37 mouse cellular contexts compared by ENCODE assay signal in the genomic region with DNA sequence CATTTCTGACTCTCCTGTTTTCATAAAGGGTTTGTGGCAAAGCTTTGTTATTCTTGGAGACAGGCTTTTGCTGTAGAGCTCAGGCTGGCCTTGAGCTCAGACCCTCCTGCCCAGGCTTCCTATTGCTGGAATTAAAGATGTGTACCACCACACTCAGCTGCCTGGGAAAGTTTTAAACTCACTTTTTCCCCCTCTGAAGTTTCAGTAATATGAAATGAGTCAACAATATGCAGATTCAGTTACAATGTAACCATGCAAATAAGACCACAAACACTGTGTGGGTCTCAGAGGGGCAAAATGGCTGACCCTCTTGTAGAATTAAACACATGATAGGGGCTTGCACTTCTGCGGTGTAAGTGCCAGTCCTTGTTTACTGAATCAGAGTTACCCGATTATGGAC. TPM values are rescaled to one million over a fixed set of nuclear protein-coding genes. Genes with fewer than 3 reads are reported as not detected.
A peak's percentile ranks its signal among the peaks of the same experiment; 100 is the strongest.
DNase-seq lines count a peak whose midpoint lies in the region; ATAC-seq and TF ChIP-seq lines count a peak whose summit lies in the region.
"Had no signal": no experiment of that assay in that cellular context is flagged by ENCODE, and none has a peak within 500 bp of the region (broad histone marks: within the 10 kb centered on the region; RNA-seq: fewer than 3 reads in every experiment).

No protein-coding gene starts in this region.

- no peaks in the 10 kb centered on the region for H3K9me3 ChIP-seq in kidney, embryonic 15.5 days (replicated peaks)
- H3K9me3 ChIP-seq in MEL (replicated peaks; ENCODE audit: insufficient read depth, low read length): no peaks in the 10 kb centered on the region
- H3K9me3 ChIP-seq in liver, embryonic 13.5 days (replicated peaks): no peaks in the 10 kb centered on the region
- no peaks in the 10 kb centered on the region for H3K9me3 ChIP-seq in stomach, embryonic 16.5 days (replicated peaks; ENCODE audit: control insufficient read depth, low read length)
- no peaks in the 10 kb centered on the region for H3K9me3 ChIP-seq in midbrain, embryonic 16.5 days (replicated peaks; ENCODE audit: control insufficient read depth, low read length, poor library complexity, severe bottlenecking)
- H3K9me3 ChIP-seq: heart, embryonic 10.5 days; limb, embryonic 12.5 days; liver, embryonic 15.5 days; lung, embryonic 15.5 days; midbrain, embryonic 10.5 days; neural tube, embryonic 12.5 days had no signal

- DNase-seq in kidney, adult 18-20 months: no peak
- no peak for DNase-seq in MEL (ENCODE audit: low read depth, low spot score)
- DNase-seq in liver, embryonic 13.5 days: no peak
- DNase-seq in embryo, embryonic 10 days (ENCODE audit: low spot score): no peak
- DNase-seq: adrenal gland, adult 2 months; adrenal gland, postnatal 36 days; cerebellum, adult 18-20 months; cerebellum, postnatal 10 days; gastrocnemius, postnatal 14 days; kidney, adult 9 months; kidney, postnatal 36 days; right cerebral cortex, postnatal 4 days; thymus, adult 2 months; thymus, postnatal 4 days had no signal

- no peak for ATAC-seq in kidney, embryonic 15.5 days (replicated peaks; ENCODE audit: low FRiP score)
- ATAC-seq in liver, embryonic 13.5 days (ENCODE audit: low read depth): no peak
- ATAC-seq in stomach, embryonic 16.5 days (ENCODE audit: insufficient read depth, low FRiP score): no peak
- no peak for ATAC-seq in midbrain, embryonic 16.5 days
- ATAC-seq: forebrain, embryonic 16.5 days had no signal

- no peak overlapping the region for H3K9ac ChIP-seq in kidney, embryonic 15.5 days
- H3K9ac ChIP-seq in MEL (ENCODE audit: control insufficient read depth, low read depth, low read length, poor library complexity, severe bottlenecking): no peak overlapping the region
- no peak overlapping the region for H3K9ac ChIP-seq in liver, embryonic 13.5 days
- no peak overlapping the region for H3K9ac ChIP-seq in stomach, embryonic 16.5 days (ENCODE audit: low read length)
- no peak overlapping the region for H3K9ac ChIP-seq in midbrain, embryonic 16.5 days (ENCODE audit: low read depth, low read length)
- H3K9ac ChIP-seq: hindbrain, embryonic 14.5 days; limb, embryonic 12.5 days; liver, embryonic 15.5 days; lung, embryonic 15.5 days; neural tube, embryonic 12.5 days had no signal

- no peaks in the 10 kb centered on the region for H3K79me2 ChIP-seq in MEL (ENCODE audit: control insufficient read depth, insufficient read depth, low read length, poor library complexity)

- TF ChIP-seq RAD21 in MEL (IDR thresholded peaks at IDR 0.05; ENCODE audit: low read depth, low read length): no peak

- WGBS in kidney, embryonic 15.5 days: 56% methylated on average over 2 of the region's 2 CpGs
- WGBS in liver, embryonic 13.5 days (ENCODE audit: insufficient replicate concordance): 67% methylated on average over 2 of the region's 2 CpGs
- WGBS in stomach, embryonic 16.5 days: 39% methylated on average over 2 of the region's 2 CpGs
- WGBS in midbrain, embryonic 16.5 days: 78% methylated on average over 2 of the region's 2 CpGs

- no peak overlapping the region for H3K4me3 ChIP-seq in kidney, embryonic 15.5 days (replicated peaks)
- H3K4me3 ChIP-seq in MEL (ENCODE audit: control insufficient read depth in 1 of 2, insufficient read depth in 1 of 2, low read depth in 2 of 2, low read length in 2 of 2): no peak overlapping the region
- no peak overlapping the region for H3K4me3 ChIP-seq in liver, embryonic 13.5 days (replicated peaks)
- H3K4me3 ChIP-seq in stomach, embryonic 16.5 days (replicated peaks; ENCODE audit: low read length): no peak overlapping the region
- H3K4me3 ChIP-seq in midbrain, embryonic 16.5 days (ENCODE audit: low read depth, low read length): no peak overlapping the region
- H3K4me3 ChIP-seq: erythroblast, embryonic 14.5 days; heart, embryonic 10.5 days; layer of hippocampus, adult 2 months; left cerebral cortex, adult 2 months; limb, embryonic 12.5 days; liver, embryonic 15.5 days; lung, embryonic 15.5 days; midbrain, embryonic 10.5 days; myocyte; neural tube, embryonic 12.5 days had no signal

- no peak for TF ChIP-seq CTCF in MEL (IDR thresholded peaks at IDR 0.05 in 2 of 3, conservative IDR thresholded peaks at IDR 0.05 in 1 of 3; ENCODE audit: control insufficient read depth in 1 of 3, insufficient read depth in 1 of 3, low read depth in 2 of 3, low read length in 3 of 3, poor library complexity in 1 of 3, severe bottlenecking in 1 of 3)

- no peak for TF ChIP-seq EP300 in MEL (IDR thresholded peaks at IDR 0.05; ENCODE audit: low read depth in 1 of 2, low read length in 2 of 2)

- H3K4me1 ChIP-seq in kidney, embryonic 15.5 days: 0 out of 2 replicates have a peak, but pooled peaks cover 6% of the 10 kb centered on the region
- H3K4me1 ChIP-seq in MEL (ENCODE audit: control insufficient read depth in 1 of 2, insufficient read depth in 2 of 2, low read length in 2 of 2): peaks cover 5 to 35% of the 10 kb centered on the region in 2 experiments; a peak in 3 of 4 replicates
- peaks cover 40% of the 10 kb centered on the region for H3K4me1 ChIP-seq in liver, embryonic 13.5 days (replicated peaks)
- H3K4me1 ChIP-seq in stomach, embryonic 16.5 days (ENCODE audit: control insufficient read depth, insufficient read depth, low read length): no peaks in the 10 kb centered on the region
- no peaks in the 10 kb centered on the region for H3K4me1 ChIP-seq in midbrain, embryonic 16.5 days (ENCODE audit: control insufficient read depth, insufficient read depth, low read length)
- H3K4me1 ChIP-seq: limb, embryonic 12.5 days; lung, embryonic 15.5 days; midbrain, embryonic 10.5 days; neural tube, embryonic 12.5 days had no signal

- no peak for TF ChIP-seq POLR2A in MEL (IDR thresholded peaks at IDR 0.05; ENCODE audit: control insufficient read depth in 1 of 2, insufficient read depth in 1 of 2, low read depth in 1 of 2, low read length in 2 of 2, poor library complexity in 1 of 2)

- H3K4me2 ChIP-seq in kidney, embryonic 15.5 days: no peak overlapping the region
- no peak overlapping the region for H3K4me2 ChIP-seq in liver, embryonic 13.5 days
- H3K4me2 ChIP-seq in stomach, embryonic 16.5 days (ENCODE audit: low read depth, low read length): no peak overlapping the region
- H3K4me2 ChIP-seq in midbrain, embryonic 16.5 days (ENCODE audit: low read length): no peak overlapping the region
- H3K4me2 ChIP-seq: hindbrain, embryonic 14.5 days; limb, embryonic 12.5 days; liver, embryonic 15.5 days; lung, embryonic 15.5 days; neural tube, embryonic 12.5 days had no signal

- 0 out of 2 replicates have a peak overlapping the region, but pooled peaks have one; percentile 11 for H3K27ac ChIP-seq in kidney, embryonic 15.5 days
- H3K27ac ChIP-seq in MEL (ENCODE audit: control insufficient read depth, low read depth, low read length): peak overlapping the region; percentile 83
- peak overlapping the region; percentile 53 for H3K27ac ChIP-seq in liver, embryonic 13.5 days
- peak overlapping the region; percentile 85 for H3K27ac ChIP-seq in stomach, embryonic 16.5 days (ENCODE audit: low read length)
- H3K27ac ChIP-seq in midbrain, embryonic 16.5 days (ENCODE audit: low read length): no peak overlapping the region
- H3K27ac ChIP-seq: heart, embryonic 10.5 days; hindbrain, embryonic 14.5 days; layer of hippocampus, adult 2 months; left cerebral cortex, adult 2 months; limb, embryonic 12.5 days; lung, embryonic 15.5 days; midbrain, embryonic 10.5 days; neural tube, embryonic 12.5 days had no signal

- H3K36me3 ChIP-seq in kidney, embryonic 15.5 days: no peaks in the 10 kb centered on the region
- H3K36me3 ChIP-seq in MEL (ENCODE audit: control insufficient read depth in 1 of 2, insufficient read depth in 2 of 2, low read length in 2 of 2): peaks cover 0 to 26% of the 10 kb centered on the region in 2 experiments; a peak in 2 of 4 replicates
- H3K36me3 ChIP-seq in liver, embryonic 13.5 days: no peaks in the 10 kb centered on the region
- no peaks in the 10 kb centered on the region for H3K36me3 ChIP-seq in stomach, embryonic 16.5 days (ENCODE audit: control insufficient read depth, insufficient read depth, low read length)
- no peaks in the 10 kb centered on the region for H3K36me3 ChIP-seq in midbrain, embryonic 16.5 days (ENCODE audit: control insufficient read depth, insufficient read depth, low read length)
- H3K36me3 ChIP-seq: limb, embryonic 12.5 days; liver, embryonic 15.5 days; lung, embryonic 15.5 days had no signal

- H3K27me3 ChIP-seq in kidney, embryonic 15.5 days: no peaks in the 10 kb centered on the region
- no peaks in the 10 kb centered on the region for H3K27me3 ChIP-seq in MEL (ENCODE audit: control insufficient read depth in 1 of 2, insufficient read depth in 2 of 2, low read length in 2 of 2)
- no peaks in the 10 kb centered on the region for H3K27me3 ChIP-seq in liver, embryonic 13.5 days
- no peaks in the 10 kb centered on the region for H3K27me3 ChIP-seq in stomach, embryonic 16.5 days (ENCODE audit: control insufficient read depth, insufficient read depth, low read length)
- H3K27me3 ChIP-seq in midbrain, embryonic 16.5 days (ENCODE audit: control insufficient read depth, insufficient read depth, low read depth, low read length): no peaks in the 10 kb centered on the region
- H3K27me3 ChIP-seq: limb, embryonic 12.5 days; liver, embryonic 15.5 days; lung, embryonic 15.5 days; neural tube, embryonic 12.5 days had no signal

RNA-seq across cellular contexts. Expression of gene Vdac2, which starts 18.8 kb away (rescaled TPM):
- 318 and 328 TPM in 2 replicates for polyA plus RNA-seq in kidney, embryonic 15.5 days (2015; fragmentation: Nextera tagmentation; extraction: Ambion mirVana)
- 247 and 248 TPM in 2 replicates for total RNA-seq in MEL (2012; rRNA removed)
- 100 to 1,000 TPM in 1 of 2 experiments, 10 to 100 TPM in 1; 74.9 to 327 TPM for polyA plus RNA-seq in MEL (2012; ENCODE audit: insufficient read depth in 1 of 2, insufficient read length in 2 of 2, low read depth in 1 of 2, low replicate concordance in 2 of 2, missing spikeins in 1 of 2)
- 173 and 189 TPM in 2 replicates for polyA plus RNA-seq in liver, embryonic 13.5 days (2015; fragmentation: Nextera tagmentation; extraction: Ambion mirVana)
- 289 and 297 TPM in 2 replicates for polyA plus RNA-seq in stomach, embryonic 16.5 days (2015; fragmentation: Nextera tagmentation; extraction: Ambion mirVana)
- 291 and 294 TPM in 2 replicates for polyA plus RNA-seq in midbrain, embryonic 16.5 days (2015; fragmentation: Nextera tagmentation; extraction: Ambion mirVana)

RNA-seq across cellular contexts. Expression of gene Comtd1, which starts 42.6 kb away (rescaled TPM):
- polyA plus RNA-seq in kidney, embryonic 15.5 days (2015; fragmentation: Nextera tagmentation; extraction: Ambion mirVana): 26.2 TPM in 2 replicates
- 31.1 and 36.4 TPM in 2 replicates for total RNA-seq in MEL (2012; rRNA removed)
- polyA plus RNA-seq in MEL (2012; ENCODE audit: insufficient read depth in 1 of 2, insufficient read length in 2 of 2, low read depth in 1 of 2, low replicate concordance in 2 of 2, missing spikeins in 1 of 2): 10 to 100 TPM in 1 of 2 experiments, not detected in 1; 35.7 TPM
- polyA plus RNA-seq in liver, embryonic 13.5 days (2015; fragmentation: Nextera tagmentation; extraction: Ambion mirVana): 30.6 and 34.1 TPM in 2 replicates
- 36.8 and 39.0 TPM in 2 replicates for polyA plus RNA-seq in stomach, embryonic 16.5 days (2015; fragmentation: Nextera tagmentation; extraction: Ambion mirVana)
- polyA plus RNA-seq in midbrain, embryonic 16.5 days (2015; fragmentation: Nextera tagmentation; extraction: Ambion mirVana): 58.1 and 58.7 TPM in 2 replicates

RNA-seq across cellular contexts. Expression of gene Dusp13, which starts 55.2 kb away (rescaled TPM):
- 0.38 TPM in 1 of 2 replicates, not detected in the other for polyA plus RNA-seq in kidney, embryonic 15.5 days (2015; fragmentation: Nextera tagmentation; extraction: Ambion mirVana)
- total RNA-seq in MEL (2012; rRNA removed): not detected in 2 replicates
- under 1 TPM in 1 of 2 experiments, not detected in 1; 0.08 TPM for polyA plus RNA-seq in MEL (2012; ENCODE audit: insufficient read depth in 1 of 2, insufficient read length in 2 of 2, low read depth in 1 of 2, low replicate concordance in 2 of 2, missing spikeins in 1 of 2)
- not detected in 2 replicates for polyA plus RNA-seq in liver, embryonic 13.5 days (2015; fragmentation: Nextera tagmentation; extraction: Ambion mirVana)
- 0.84 TPM in 1 of 2 replicates, not detected in the other for polyA plus RNA-seq in stomach, embryonic 16.5 days (2015; fragmentation: Nextera tagmentation; extraction: Ambion mirVana)
- not detected in 2 replicates for polyA plus RNA-seq in midbrain, embryonic 16.5 days (2015; fragmentation: Nextera tagmentation; extraction: Ambion mirVana)
- total RNA-seq: adrenal gland, adult 2 months; common myeloid progenitor, adult 5-6 weeks; granulocyte monocyte progenitor cell, adult 5-6 weeks; hematopoietic stem cell, adult 5-6 weeks; left cerebral cortex, adult 2 months; megakaryocyte progenitor cell, adult 5-6 weeks; midbrain, postnatal 0 days had no signal
- polyA plus RNA-seq: brain, embryonic 14.5 days; erythroblast, embryonic 14.5 days; forebrain, embryonic 11.5 days; forebrain, embryonic 16.5 days; heart, embryonic 10.5 days; heart, embryonic 16.5 days; limb, embryonic 12.5 days; lung, embryonic 15.5 days; midbrain, embryonic 10.5 days; midbrain, postnatal 0 days had no signal

RNA-seq across cellular contexts. Expression of gene Samd8, which starts 55.9 kb away (rescaled TPM):
- polyA plus RNA-seq in kidney, embryonic 15.5 days (2015; fragmentation: Nextera tagmentation; extraction: Ambion mirVana): 8.8 and 9.5 TPM in 2 replicates
- 5.8 and 6.7 TPM in 2 replicates for total RNA-seq in MEL (2012; rRNA removed)
- polyA plus RNA-seq in MEL (2012; ENCODE audit: insufficient read depth in 1 of 2, insufficient read length in 2 of 2, low read depth in 1 of 2, low replicate concordance in 2 of 2, missing spikeins in 1 of 2): 1 to 10 TPM in 1 of 2 experiments, not detected in 1; 6.8 TPM
- 3.7 and 4.9 TPM in 2 replicates for polyA plus RNA-seq in liver, embryonic 13.5 days (2015; fragmentation: Nextera tagmentation; extraction: Ambion mirVana)
- polyA plus RNA-seq in stomach, embryonic 16.5 days (2015; fragmentation: Nextera tagmentation; extraction: Ambion mirVana): 12.1 and 13.7 TPM in 2 replicates
- polyA plus RNA-seq in midbrain, embryonic 16.5 days (2015; fragmentation: Nextera tagmentation; extraction: Ambion mirVana): 22.4 TPM in 2 replicates
